Mouse (Mus musculus): ENCODE results near the gene Epo.

Epo gene

DNA sequence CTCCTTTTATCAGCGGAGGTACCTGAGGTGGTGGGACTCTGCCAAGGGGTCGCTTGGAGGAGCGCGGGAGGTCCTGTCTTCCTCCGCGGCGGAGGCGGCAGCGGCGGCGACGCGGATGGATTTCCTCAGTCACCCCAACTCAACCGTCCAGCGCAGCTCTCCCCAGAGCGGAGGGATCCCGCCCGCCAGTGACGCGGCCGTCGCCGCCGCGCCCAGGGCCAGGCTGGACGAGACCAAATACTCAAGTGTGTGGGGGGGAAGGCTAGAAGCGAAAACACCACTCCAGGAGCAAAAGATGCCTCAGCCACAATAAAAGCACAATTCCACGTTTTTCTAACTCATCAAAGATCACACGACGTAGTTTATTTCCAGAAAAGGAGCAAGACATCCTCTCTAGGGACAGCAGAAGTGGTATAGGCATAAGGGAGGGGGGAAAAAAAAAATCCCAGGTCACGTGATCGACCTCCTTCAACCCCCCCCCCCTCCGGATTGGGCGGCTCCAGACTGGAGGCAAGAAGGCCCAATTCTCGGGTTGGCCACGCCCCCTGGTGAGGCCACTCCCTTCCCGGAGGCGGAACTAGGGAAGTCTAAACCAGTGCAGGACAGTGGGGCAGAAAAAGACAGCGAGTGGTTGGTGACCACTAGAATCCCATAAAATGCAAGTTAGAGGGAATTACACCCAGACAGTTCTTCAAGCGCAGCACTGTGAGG, at the start of gene Epo, which contains the start of gene Gnb2:
Gene Epo, minus strand, starts transcription at position 126 of the 711 bp plus-strand sequence.
Gene Gnb2, minus strand, starts transcription at position 394 of the 711 bp plus-strand sequence.
- DNase-seq, result peak; percentile 100

GRCm38 (mm10) chr5:137582702-137583101, 49.7 kb upstream of the Epo start:
- no peak for DNase-seq

- DNase-seq, result no peak
Measured at GRCm38 (mm10) chr5:137580246-137580645, 47.2 kb upstream of the Epo start.

GRCm38 (mm10) chr5:137574470-137574901, 41.4 kb upstream of the Epo start:
- DNase-seq, result peak; percentile 31

GRCm38 (mm10) chr5:137570691-137571586, 37.9 kb upstream of the Epo start:
- peak; percentile 90 for DNase-seq

DNA sequence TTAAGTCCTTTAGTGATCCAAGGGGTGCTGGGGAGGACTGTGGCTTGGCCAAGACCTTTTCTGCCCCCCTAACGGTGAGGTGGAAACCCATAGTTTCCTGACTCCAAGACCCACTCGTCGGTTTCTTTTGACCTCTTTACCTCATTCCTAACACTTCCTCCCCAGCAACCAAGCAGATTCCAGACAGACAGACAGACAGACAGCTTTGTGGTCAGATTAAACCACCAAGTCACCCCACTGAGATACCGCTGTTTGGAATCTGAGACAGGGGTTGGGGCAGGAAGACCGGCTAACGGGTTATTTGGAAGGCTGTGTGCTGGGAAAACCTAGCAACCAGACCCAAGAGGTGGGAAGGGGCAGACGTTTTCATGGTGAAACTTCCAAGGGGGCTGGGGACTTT, 37.1 kb upstream of the Epo start:
- peak; percentile 27 for DNase-seq

DNA sequence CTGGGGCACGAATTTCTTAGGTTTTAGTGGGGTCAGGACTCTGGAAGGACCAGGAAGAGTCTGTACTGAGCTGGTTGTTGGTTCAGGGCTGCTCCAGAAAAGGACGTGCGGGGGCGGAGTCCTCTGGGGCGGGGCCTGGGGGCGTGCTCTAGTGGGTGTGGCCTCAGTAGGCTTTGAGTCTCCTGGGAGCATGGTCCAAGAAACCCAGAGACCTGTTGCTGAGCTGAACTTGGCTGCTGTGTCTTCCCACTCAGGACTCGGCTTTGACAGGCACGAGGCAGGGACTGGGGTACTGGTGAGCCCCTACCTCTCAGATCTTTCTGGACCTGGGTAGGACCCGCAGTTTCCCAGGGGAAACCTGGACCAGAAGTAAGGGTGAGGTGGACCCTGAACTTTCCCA, 36.6 kb upstream of the Epo start, which contains the start of gene Tfr2:
Gene Tfr2, plus strand, starts transcription at position 176 of the 400 bp plus-strand sequence.
- peak; percentile 95 for DNase-seq

- no peak for DNase-seq
Measured at GRCm38 (mm10) chr5:137569031-137569430, 36.0 kb upstream of the Epo start.

- no peak for DNase-seq
Measured at GRCm38 (mm10) chr5:137568223-137568798, 35.3 kb upstream of the Epo start.

DNA sequence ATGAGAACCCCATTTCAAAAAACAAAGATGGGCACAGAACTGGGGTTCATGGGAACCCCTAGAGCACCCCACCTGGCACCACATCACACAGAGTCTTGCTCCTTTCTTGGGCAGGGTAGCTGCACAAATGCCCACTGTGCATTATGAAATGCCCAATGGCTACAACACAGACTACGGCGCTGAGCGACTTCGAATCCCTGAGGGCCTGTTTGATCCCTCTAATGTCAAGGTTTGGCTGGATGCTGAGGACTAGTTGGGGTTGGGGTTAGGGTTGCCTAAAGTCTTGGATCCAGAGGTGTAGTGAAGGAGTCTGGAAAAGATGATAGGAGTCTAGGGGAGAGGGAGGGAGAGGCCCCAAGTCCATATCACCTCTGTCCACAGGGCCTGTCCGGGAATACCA, 33.4 kb upstream of the Epo start:
- DNase-seq, result no peak

DNA sequence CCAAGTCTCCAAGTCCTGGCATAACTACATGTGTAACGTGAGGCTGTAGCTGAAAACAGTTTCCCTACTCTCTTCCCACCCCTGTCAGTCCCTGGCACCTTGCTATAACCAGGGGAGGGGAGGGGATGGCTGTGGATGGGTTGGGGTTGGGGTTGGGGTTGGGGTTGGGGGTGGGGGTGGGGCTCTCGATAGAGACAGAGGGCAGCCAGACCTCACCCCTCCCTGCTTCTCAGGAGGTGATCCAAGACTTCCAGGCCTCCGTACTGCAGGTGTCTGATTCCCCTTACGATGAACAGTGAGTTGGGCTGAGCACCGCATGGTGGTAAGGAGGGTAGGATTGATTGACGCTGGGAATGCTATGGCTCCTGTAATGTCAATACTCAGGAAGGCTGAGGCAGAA, 32.7 kb upstream of the Epo start:
- no peak for DNase-seq

DNA sequence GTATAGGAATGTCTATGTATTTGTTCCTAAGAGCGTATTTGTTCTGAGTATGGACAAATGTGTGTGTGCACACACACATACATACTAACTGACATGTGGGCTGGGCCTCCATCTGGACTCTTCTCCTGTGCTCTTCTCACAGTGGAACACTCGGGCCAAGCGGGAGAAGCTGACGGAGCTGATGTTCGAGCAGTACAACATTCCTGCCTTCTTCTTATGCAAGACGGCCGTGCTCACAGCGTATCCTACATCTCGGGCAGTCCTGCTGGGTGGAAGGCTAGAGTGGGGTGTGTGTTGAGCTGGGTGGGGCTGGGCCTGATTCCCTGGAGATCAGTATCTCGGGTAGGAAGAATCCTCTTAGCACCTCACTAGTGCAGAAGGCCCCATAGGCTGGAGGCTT, 29.9 kb upstream of the Epo start:
- DNase-seq, result no peak

DNA sequence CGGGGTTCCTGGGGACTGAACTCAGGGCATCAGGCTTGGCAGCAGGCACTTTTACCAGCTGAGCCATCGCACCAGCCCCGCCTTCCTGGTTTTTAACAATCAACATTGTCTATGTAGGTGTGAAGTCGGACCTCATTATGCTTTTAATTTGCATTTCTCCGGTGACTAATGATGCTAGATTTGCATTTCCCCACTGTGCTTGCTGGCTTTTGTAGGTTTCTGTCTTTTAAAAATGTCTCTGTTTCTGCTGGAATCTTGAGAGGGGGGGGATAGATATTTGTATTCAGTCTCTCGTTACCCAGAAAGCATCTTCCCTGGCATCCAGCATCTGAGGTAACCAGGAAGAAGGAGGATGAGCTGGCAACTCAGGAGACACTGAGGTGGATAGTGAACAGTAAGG, 28.5 kb upstream of the Epo start:
- no peak for DNase-seq

DNA sequence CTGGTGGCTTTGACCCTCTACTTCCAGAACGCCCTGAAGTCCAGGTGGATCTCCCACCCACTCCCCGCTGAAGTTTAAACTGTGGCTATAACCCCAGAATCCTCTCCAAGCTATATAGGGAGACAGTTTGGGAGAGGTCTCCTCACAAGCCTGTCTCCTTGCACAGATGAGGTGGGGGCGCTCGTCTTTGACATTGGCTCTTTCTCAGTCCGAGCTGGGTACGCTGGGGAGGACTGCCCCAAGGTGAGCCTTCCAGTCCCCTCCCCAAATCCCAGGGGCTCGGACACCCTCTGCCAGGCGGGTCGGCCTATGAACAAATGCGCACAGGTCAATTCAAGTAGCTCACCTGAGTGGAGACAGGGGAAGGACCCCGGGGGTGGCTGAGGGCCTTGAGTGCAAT, 20.9 kb upstream of the Epo start:
- DNase-seq, result no peak

DNA sequence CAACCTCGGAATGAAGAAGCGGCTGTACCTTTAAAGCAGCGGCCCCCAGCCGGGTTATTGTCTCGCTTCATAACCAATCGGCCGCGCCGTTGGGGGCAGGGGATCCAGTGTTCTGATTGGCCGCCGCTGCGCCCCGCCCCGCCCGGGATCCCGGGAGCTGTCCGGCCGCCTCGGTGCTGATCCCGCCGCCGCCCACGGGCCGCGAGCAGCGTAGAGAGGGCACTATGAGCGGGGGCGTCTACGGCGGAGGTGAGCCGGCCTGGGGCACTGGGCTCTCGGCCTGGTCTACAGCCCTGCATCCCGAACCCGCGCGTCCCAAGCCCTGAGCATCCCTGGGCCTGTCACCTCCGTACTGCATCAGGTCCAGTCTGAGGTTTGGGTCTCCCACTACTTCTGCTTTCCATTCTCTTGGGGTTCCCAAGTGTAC, 20.4 kb upstream of the Epo start, which contains the start of gene Actl6b:
Gene Actl6b, plus strand, starts transcription at position 107 of the 427 bp plus-strand sequence.
- peak; percentile 75 for DNase-seq

- DNase-seq, result no peak
Measured at GRCm38 (mm10) chr5:137553000-137553399, 20.0 kb upstream of the Epo start.

GRCm38 (mm10) chr5:137551119-137551518, 18.1 kb upstream of the Epo start:
- peak; percentile 13 for DNase-seq

- DNase-seq, result peak; percentile 1
Measured at GRCm38 (mm10) chr5:137549840-137550239, 16.8 kb upstream of the Epo start.

GRCm38 (mm10) chr5:137545596-137545995, 12.6 kb upstream of the Epo start:
- peak; percentile 1 for DNase-seq

GRCm38 (mm10) chr5:137544926-137545325, 11.9 kb upstream of the Epo start:
- DNase-seq, result peak; percentile 1

DNA sequence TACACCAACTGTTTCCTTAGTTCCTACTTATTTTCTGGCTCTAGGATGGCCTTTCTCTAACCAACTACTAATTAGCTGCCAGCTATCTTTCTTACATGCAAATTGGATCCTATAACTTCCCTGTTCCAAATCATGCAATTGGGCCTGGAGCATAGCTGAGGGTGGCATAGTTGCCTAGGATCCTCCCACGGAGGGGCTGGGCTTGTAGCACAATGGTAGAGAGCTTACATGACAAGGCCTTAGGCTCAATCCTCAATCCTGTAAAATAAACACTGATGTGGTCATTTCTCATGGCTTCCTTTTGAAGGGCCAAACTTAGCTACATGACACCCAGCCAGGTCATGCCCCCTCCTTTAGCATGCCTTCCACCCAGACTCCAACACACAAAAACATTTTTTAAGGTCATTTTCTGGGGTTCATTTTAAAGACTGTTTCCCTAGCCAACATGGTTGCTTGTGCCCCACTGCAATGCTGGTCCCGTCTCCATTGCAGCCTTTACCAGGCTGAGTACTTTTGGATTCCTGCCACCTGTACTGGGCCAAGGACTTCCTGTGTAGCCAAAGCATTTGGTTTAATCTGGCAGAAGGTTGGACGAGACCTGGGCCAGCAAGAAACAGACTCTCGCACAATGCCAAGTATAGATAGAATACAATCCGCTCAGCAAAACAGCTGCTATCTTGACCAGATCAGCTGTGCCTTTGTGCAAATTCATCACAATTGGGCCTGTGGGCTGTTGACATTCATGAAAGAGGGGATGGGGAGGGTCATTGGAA, 8.9 kb upstream of the Epo start:
- DNase-seq, result peak; percentile 1

GRCm38 (mm10) chr5:137540991-137541390, 7.9 kb upstream of the Epo start:
- no peak for DNase-seq
